Comparison of ENCODE assay signal across 9 mouse cellular contexts in genomic region chr1:180407727-180408719, GRCm38 (mm10).
A peak's percentile ranks its signal among the peaks of the same experiment; 100 is the strongest.
DNase-seq lines count a peak whose midpoint lies in the region; ATAC-seq lines count a peak whose summit lies in the region.
"Had no signal": no experiment of that assay in that cellular context is flagged by ENCODE, and none has a peak within 500 bp of the region (broad histone marks: within the 10 kb centered on the region; RNA-seq: fewer than 3 reads in every experiment).

No protein-coding gene starts in this region.

- H3K9ac ChIP-seq in kidney, embryonic 15.5 days = peak overlapping the region; percentile 4; the same call in 1 of the 2 replicates
- H3K9ac ChIP-seq in embryonic facial prominence, embryonic 15.5 days = no peak overlapping the region
- no peak overlapping the region for H3K9ac ChIP-seq in midbrain, embryonic 16.5 days (ENCODE audit: low read depth, low read length)
- H3K9ac ChIP-seq: forebrain, embryonic 13.5 days had no signal

- H3K27ac ChIP-seq in kidney, embryonic 15.5 days = peak overlapping the region; percentile 78
- H3K27ac ChIP-seq in brown adipose tissue, adult 24 weeks (replicated peaks; ENCODE audit: low read depth, low read length) = peak overlapping the region; percentile 97
- peak overlapping the region; percentile 44; the same call in 1 of the 2 replicates for H3K27ac ChIP-seq in embryonic facial prominence, embryonic 15.5 days (replicated peaks)
- peak overlapping the region; percentile 50; the same call in 1 of the 2 replicates for H3K27ac ChIP-seq in midbrain, embryonic 16.5 days (ENCODE audit: low read length)
- H3K27ac ChIP-seq: forebrain, embryonic 13.5 days; macrophage had no signal

- H3K27me3 ChIP-seq in kidney, embryonic 15.5 days = no peaks in the 10 kb centered on the region
- H3K27me3 ChIP-seq in embryonic facial prominence, embryonic 15.5 days = no peaks in the 10 kb centered on the region
- no peaks in the 10 kb centered on the region for H3K27me3 ChIP-seq in midbrain, embryonic 16.5 days (ENCODE audit: control insufficient read depth, insufficient read depth, low read depth, low read length)
- H3K27me3 ChIP-seq: forebrain, embryonic 13.5 days had no signal

- H3K36me3 ChIP-seq in kidney, embryonic 15.5 days = peaks cover 4% of the 10 kb centered on the region; the same call in 1 of the 2 replicates
- H3K36me3 ChIP-seq in embryonic facial prominence, embryonic 15.5 days = 0 out of 2 replicates have a peak, but pooled peaks cover 2% of the 10 kb centered on the region
- H3K36me3 ChIP-seq in midbrain, embryonic 16.5 days (ENCODE audit: control insufficient read depth, insufficient read depth, low read length) = no peaks in the 10 kb centered on the region

- DNase-seq in kidney, adult 18-20 months = no peak
- no peak for DNase-seq in cerebellum, adult 11-12 months
- no peak for DNase-seq in MN1 (ENCODE audit: low spot score)

- peaks cover 71% of the 10 kb centered on the region for H3K4me1 ChIP-seq in kidney, embryonic 15.5 days
- H3K4me1 ChIP-seq in brown adipose tissue, adult 24 weeks (ENCODE audit: control insufficient read depth, insufficient read depth, insufficient read length, low read length) = peaks cover 60% of the 10 kb centered on the region
- peaks cover 70% of the 10 kb centered on the region for H3K4me1 ChIP-seq in embryonic facial prominence, embryonic 15.5 days
- peaks cover 6% of the 10 kb centered on the region; the same call in 1 of the 2 replicates for H3K4me1 ChIP-seq in midbrain, embryonic 16.5 days (ENCODE audit: control insufficient read depth, insufficient read depth, low read length)

- peak overlapping the region; percentile 48; the same call in 1 of the 2 replicates for H3K4me2 ChIP-seq in kidney, embryonic 15.5 days
- 0 out of 2 replicates have a peak overlapping the region, but pooled peaks have one; percentile 34 for H3K4me2 ChIP-seq in embryonic facial prominence, embryonic 15.5 days (replicated peaks)
- H3K4me2 ChIP-seq in midbrain, embryonic 16.5 days (ENCODE audit: low read length) = no peak overlapping the region

- ATAC-seq in kidney, embryonic 15.5 days (replicated peaks; ENCODE audit: low FRiP score) = no peak
- no peak for ATAC-seq in embryonic facial prominence, embryonic 15.5 days (ENCODE audit: insufficient number of reproducible peaks, low FRiP score, low TSS enrichment, low read depth)
- peak; percentile 32; the same call in 1 of the 2 replicates for ATAC-seq in midbrain, embryonic 16.5 days

- WGBS in kidney, embryonic 15.5 days = 37% methylated on average over 18 of the region's 18 CpGs
- 76% methylated on average over 18 of the region's 18 CpGs for WGBS in embryonic facial prominence, embryonic 15.5 days
- 74% methylated on average over 18 of the region's 18 CpGs for WGBS in midbrain, embryonic 16.5 days

- no peaks in the 10 kb centered on the region for H3K9me3 ChIP-seq in kidney, embryonic 15.5 days (replicated peaks)
- no peaks in the 10 kb centered on the region for H3K9me3 ChIP-seq in embryonic facial prominence, embryonic 15.5 days (replicated peaks)
- no peaks in the 10 kb centered on the region for H3K9me3 ChIP-seq in midbrain, embryonic 16.5 days (replicated peaks; ENCODE audit: control insufficient read depth, low read length, poor library complexity, severe bottlenecking)
- H3K9me3 ChIP-seq: forebrain, embryonic 13.5 days had no signal

- no peak overlapping the region; the same call in 1 of the 2 replicates for H3K4me3 ChIP-seq in kidney, embryonic 15.5 days (replicated peaks)
- no peak overlapping the region for H3K4me3 ChIP-seq in brown adipose tissue, adult 24 weeks (ENCODE audit: insufficient read depth, low read depth, low read length)
- H3K4me3 ChIP-seq in embryonic facial prominence, embryonic 15.5 days (replicated peaks) = no peak overlapping the region
- H3K4me3 ChIP-seq in midbrain, embryonic 16.5 days (ENCODE audit: low read depth, low read length) = no peak overlapping the region

Comparison
In these comparisons a context has a peak if more than half of its experiments do, and no peak if none do; other contexts are left out.
1. H3K27ac ChIP-seq: peak in every context shown above with its lines; median percentile 97 in brown adipose tissue, adult 24 weeks; 78 in kidney, embryonic 15.5 days; 50 in midbrain, embryonic 16.5 days; 44 in embryonic facial prominence, embryonic 15.5 days.